Mouse (Mus musculus): ENCODE measurements around the gene Ccdc60. TPM values are rescaled to one million over a fixed set of nuclear protein-coding genes. Genes with fewer than 3 reads are reported as not detected.
"Not testable (repeated sequence)": the region's sequence is repeated elsewhere in the genome, so short reads cannot be mapped to it uniquely, and the experiment has no call there.

Gene Ccdc60
- total RNA-seq (2022): under 1 TPM; 0.14 to 0.52 (median 0.38) TPM

DNA sequence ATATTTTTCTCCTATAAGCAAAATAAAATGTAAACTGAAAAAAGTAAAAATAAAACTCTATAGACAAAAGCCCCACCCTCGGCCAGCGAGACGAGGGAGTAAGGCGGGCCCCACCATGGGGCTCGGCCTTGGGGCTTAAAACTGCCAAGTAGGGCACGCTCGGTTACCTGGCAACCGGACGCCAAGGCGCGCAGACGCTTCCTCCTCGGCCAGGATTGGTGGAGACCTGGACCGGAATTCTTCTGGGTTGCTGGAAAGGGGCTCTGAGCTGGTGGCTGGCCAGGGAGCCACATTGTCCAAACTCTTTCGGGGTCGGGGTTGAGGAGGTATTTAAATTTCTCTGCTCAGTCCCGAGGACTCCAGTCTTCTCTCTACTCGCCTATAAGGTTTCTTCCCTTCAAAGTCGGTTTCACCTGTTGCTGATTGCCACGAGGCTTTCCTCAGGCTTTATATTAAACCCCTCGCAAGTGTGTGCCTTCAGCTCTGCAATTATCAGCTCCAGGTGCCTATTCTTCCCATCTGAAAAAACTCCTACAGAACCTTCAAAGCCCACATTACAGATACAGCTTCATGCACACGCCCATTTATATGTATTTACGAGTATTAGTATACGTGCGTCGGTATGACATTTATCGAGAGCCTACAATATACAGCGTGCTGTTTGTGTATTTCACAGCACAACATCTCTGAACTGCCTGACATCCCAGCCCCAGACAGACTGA, at the start of gene Ccdc60:
Gene Ccdc60, minus strand, starts transcription at position 137 of the 722 bp plus-strand sequence.
- no peak for DNase-seq (ENCODE audit: low spot score in 2 of 2)

DNA sequence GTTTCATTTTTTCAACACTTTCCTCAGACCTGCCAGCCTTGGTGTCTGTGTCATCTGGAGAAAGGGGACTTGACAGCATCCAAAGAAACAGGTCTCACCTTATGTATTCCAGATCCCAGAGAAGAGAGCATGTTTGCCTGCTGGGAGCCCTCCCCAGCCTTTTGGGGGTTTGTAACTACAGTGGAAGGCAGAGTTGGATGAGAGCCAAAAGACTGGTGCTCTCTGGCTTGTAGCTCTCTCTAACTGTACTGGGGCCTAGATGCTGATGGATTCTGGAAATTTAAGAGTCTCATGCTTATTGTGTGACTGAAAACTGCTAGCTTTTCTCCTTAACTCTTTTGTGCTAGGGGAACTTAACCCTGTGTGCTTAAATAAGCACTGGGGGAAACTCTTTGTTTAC, 47.4 kb upstream of the Ccdc60 start:
- DNase-seq (ENCODE audit: low spot score in 2 of 2): no peak

DNA sequence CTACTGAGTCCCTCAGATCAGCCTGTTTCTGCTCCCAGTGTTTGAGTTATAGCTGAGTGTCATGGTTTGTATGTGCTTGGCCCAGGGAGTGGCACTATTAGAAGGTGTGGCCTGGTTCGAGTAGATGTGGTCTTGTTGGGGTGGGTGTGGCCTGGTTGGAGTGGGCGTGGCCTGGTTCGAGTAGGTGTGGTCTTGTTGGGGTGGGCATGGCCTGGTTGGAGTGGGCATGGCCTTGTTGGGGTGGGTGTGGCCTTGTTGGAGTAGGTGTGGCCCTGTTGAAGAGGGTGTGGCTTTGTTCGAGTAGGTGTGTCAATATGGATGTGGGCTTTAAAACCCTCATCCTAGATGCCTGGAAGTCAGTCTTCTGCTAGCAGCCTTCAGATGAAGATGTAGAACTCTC, 40.1 kb upstream of the Ccdc60 start:
- no peak for DNase-seq (ENCODE audit: low spot score in 2 of 2)

DNA sequence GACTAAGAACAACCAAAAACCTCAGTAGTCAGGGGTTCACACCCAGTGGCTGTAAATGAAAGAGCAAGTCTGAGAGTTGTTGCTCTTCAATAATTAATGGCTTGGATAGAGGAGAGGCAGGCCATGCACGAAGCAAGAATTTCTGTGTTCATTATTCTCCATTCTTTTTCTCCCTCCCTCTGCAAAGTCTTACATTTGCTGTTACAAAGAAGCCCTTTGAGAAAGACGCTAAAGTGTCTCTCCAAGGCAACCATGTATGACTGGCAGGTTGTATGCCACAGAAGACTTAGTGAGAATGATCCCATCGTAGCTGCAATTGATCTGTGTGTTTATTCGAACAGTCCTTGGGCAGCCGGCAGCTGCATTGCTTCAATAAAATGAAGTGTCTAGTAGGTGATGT, 34.6 kb upstream of the Ccdc60 start:
- no peak for DNase-seq (ENCODE audit: low spot score in 2 of 2)

DNA sequence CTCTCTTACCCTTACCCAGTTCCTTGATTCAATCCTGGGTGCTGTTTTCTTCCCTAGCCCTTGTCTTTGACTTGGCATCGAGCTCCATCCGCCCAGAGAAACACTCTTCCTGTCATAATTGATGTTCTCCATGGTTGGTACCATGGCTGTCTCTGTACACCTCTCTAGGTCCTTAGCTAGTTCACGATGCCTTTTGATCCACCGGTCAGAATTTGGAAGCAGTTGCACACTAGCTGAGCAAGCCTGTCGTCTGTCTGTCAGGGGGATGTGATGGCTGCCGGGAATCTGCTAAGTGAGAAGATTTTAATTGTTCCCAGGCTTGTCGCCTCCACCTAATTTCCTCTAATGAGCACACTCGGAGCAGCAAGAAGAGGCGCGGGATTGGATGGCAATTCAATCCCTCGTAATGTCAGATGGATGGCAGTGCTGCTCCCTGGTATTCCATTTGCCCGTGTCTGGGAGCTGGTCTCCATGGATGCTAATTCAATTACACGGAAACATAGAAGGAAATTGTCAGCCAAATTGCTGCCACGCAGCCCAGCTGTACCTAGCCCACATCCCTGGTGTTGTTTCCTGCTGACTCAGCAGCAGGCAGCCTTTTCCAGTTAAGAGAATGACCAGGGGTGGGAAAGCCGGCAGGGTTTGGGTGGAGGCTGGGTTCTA, 33.7 kb upstream of the Ccdc60 start:
- DNase-seq (ENCODE audit: low spot score in 2 of 2): peak; percentile 71 to 75

GRCm38 (mm10) chr5:116313711-116314110, 24.9 kb upstream of the Ccdc60 start:
- DNase-seq (ENCODE audit: low spot score in 2 of 2): no peak

GRCm38 (mm10) chr5:116312111-116312737, 23.4 kb upstream of the Ccdc60 start:
- no peak for DNase-seq (ENCODE audit: low spot score in 2 of 2)

- no peak for DNase-seq (ENCODE audit: low spot score in 2 of 2)
These were observed 22.9 kb upstream of the Ccdc60 start for GRCm38 (mm10) chr5:116311636-116312035.

DNA sequence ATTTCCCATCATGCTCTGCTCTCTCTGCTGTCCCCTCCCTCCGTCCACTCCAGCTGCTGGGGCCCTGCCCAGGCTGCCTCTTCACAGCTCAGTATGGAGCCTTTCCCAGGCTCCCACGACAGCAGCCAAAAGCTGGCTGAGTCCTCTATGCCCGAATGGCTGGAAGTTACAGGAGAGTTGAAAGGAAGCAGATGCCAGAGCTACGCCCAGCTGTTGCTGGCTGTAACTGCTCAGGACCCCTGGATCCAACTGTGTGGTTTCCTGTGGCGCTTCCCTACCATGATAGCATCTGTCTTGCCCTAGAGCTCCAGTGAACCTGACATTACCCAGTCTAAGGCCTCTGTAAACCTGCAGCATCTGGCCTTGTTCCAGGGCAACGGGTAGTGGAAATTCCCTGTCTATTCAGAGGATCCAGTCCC, 20.6 kb upstream of the Ccdc60 start:
- no peak for DNase-seq (ENCODE audit: low spot score in 2 of 2)

GRCm38 (mm10) chr5:116305557-116305956, 16.8 kb upstream of the Ccdc60 start:
- no peak for DNase-seq (ENCODE audit: low spot score in 2 of 2)

DNA sequence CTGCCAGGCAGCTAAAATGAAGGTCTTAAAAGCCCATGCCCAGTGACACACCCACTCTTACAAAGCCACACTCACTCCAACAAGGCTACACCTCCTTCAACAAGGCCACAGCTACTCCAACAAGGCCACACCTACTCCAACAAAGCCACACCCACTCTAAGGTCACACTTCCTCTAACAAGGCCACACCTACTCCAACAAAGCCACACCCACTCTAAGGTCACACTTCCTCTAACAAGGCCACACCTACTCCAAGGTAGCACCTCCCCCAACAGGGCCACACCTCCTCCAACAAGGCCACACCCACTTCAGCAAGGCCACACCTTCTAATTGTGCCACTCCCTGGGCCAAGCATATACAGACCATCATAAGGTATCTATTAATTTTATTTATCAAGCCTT, 16.4 kb upstream of the Ccdc60 start:
- not testable (repeated sequence) for DNase-seq (ENCODE audit: low spot score in 2 of 2)

DNA sequence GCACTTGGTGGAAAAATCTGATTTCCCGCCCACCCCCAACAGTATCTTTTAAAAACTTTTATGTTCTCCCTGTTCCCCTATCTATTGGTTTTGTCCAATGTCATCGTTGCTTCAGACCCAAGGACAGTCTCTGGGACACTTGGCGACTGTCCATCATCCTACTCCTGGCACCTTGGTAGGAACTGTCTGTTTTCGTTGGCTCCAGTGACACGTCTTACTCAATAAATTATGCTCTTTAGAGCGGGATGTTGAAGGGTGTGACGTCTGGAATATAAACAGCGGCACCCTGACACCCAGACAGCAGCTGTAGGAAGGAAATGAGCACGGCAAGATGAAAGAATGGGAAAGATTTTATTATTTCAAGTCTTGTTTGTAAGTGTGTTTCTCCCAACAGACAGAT, 12.2 kb upstream of the Ccdc60 start:
- no peak for DNase-seq (ENCODE audit: low spot score in 2 of 2)

DNA sequence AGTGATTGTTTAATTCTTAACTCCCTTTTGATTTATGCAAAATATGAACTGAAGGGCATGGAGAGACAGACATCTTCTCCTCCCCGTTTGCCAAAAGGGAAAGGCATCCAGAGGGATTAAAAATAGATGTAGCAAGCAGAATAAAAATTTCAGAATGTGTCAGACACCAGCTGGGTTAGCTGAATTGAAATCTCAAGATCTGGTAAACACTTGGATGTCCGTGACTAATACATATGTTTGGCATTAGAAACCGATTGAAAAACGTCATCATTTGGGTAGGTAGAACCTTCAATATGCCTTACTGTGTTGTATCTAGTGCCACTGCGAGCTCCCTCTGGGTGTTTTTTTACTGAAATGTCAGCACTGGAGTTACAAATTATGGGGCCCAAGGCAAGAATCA, 4.7 kb upstream of the Ccdc60 start:
- DNase-seq (ENCODE audit: low spot score in 2 of 2): no peak

DNA sequence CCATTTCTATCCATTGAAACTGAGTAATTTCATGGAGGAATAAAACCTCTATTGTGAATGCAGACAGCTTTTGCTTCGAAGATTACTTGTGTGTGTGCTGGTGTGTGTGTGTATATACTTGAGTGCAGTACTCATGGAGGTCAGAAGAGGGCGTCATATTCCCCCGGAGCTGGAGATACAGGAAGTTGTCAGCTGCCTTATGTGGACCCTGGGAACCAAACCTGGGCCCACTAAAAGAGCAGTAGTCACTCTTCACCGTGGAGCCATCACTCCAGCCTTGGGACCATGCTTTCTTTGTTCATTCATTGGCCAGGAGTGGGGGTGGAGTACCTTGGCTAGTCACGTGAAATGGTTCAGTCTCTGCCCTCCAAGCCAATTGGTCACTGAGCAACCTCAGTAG, 1.8 kb upstream of the Ccdc60 start:
- DNase-seq (ENCODE audit: low spot score in 2 of 2): no peak

DNA sequence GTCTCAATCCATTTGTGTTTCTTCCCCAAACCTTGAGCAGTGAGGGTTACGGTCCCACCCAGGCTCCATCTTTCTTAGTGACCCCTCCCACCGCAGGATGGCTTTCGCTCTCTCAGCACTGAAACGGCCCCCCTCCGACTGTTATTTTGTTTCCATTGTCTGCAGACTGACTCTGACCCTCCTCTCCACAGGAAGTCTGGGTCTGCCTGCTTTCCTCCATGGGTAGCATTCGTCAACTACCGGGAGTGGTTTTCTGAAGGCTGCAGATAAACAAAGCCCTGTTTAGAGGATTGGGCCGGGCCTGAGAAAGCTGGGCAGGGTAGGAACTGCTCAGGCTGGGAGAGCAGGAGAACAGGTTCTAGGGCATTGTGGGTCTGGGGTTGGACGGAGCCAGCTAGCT, 1.1 kb upstream of the Ccdc60 start:
- DNase-seq (ENCODE audit: low spot score in 2 of 2): no peak

- DNase-seq (ENCODE audit: low spot score in 2 of 2): no peak
These were observed 602 bp downstream of the Ccdc60 start for GRCm38 (mm10) chr5:116288183-116288582.

DNA sequence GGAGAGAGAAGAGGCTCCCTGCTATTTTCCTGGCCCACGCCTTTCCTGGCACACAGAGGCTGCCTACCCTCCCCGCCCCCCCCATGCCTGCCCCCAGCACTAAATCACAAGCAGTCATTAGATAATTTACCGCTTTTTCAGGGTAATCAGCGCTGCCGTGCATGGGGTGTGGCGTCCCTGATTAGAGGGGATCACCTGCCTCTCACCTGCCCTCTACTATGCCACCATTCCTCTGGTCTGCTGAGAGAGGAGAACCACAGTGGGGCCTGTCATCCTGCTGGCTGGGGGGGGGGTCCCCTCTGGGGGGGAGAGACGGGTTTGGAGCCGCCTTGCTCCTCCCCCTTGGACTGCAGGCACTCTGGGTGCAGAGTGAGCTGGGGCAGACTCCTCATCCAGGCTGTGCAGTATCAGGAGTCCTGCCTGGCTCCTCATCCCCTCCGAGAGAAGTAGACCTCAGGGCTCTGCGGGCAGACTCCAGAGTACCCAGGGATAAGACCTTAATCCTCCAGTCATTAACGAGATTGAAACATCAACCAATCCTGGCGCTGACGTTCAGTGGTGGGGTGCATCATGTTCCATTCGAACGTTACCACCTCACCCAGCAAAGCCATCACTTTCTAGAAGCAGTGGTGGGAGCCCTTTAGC, 3.1 kb downstream of the Ccdc60 start:
- no peak for DNase-seq (ENCODE audit: low spot score in 2 of 2)

DNA sequence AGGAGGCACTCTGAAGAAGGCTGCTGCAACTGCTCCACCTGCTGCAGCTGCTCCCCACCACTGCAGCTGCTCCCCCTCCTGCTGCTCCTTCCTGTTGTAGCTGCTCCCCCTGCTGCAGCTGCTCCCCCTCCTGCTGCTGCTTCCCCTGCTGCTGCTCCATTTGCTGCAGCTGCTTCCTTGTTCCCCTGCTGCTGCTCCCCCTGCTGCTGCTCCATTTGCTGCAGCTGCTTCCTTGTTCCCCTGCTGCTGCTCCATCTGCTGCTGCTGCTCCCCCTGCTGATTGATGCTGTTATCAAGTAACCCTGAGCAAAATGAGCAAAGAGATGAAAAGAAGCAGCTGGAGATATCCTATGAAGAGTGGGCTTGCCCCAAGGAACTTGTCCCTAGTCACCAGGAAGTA, 8.3 kb downstream of the Ccdc60 start:
- no peak for DNase-seq (ENCODE audit: low spot score in 2 of 2)

DNA sequence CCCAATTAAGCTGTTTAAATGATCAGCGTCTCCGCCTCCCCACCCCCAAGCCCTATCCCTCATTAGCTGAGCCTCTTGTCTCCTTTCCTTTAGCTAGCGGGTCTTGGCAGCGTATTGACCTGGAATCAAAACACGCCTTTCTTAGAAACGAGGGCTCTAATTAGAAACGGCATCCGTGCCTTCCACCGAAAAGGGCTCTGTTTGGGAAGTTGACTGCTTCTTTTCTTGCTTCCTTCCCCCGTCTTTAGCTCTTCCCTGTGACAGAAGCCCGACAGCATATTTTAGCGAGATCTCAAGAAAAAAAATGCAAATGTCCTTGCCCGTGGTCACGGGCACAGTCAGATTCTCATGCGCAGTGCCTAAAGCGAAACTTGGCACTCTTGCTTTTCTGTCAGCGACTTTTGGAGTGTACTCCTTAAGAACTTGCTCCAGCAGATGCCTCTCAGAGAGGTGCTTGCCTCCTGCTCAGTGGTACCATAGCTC, 10.3 kb downstream of the Ccdc60 start:
- DNase-seq (ENCODE audit: low spot score in 2 of 2): peak; percentile 28 to 39

DNA sequence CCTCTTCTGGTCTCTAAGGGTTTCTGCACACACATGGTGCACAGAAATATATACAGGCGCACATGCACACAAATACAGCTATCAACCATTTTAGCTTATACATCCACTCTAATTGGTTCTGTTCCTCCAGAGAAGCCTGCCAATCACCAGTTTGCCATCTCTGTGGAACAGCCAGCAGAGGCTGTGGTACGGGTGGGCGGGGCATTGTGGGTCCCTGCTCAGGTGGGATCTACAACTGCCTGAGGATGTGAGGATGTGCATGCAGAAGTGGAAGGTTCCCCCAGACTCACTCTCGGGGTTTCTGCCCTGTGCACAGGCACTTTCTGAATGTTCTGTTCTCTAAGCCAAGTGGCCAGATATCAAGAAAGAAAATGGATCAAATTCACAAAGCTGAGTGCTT, 10.8 kb downstream of the Ccdc60 start:
- DNase-seq (ENCODE audit: low spot score in 2 of 2): no peak

- no peak for DNase-seq (ENCODE audit: low spot score in 2 of 2)
These were observed 14.0 kb downstream of the Ccdc60 start for GRCm38 (mm10) chr5:116274818-116275217.

DNA sequence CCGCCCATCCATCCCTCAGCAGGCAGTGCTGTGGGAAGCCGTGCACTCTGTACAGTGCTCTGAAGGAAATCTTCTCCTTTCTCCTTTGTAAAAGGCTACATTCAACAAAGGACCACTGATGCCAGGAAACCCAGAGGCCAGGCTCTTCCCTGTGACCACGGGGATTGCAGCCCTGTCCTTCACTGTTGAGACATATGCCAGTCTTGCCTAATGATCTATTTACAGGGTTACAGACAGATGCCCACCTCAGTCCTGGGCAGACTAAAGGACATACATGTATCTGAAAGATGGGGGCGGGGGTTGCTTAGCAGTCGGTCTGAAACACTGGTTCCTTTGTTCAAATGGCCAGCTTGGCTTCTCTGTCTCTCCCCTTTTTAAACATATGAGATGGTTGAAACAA, 14.4 kb downstream of the Ccdc60 start:
- DNase-seq (ENCODE audit: low spot score in 2 of 2): no peak
